In genomic region chr19:14301176-14301943, GRCm38 (mm10) we compare ENCODE assay signal across 33 mouse cellular contexts.
DNase-seq lines count a peak whose midpoint lies in the region; ATAC-seq lines count a peak whose summit lies in the region.
"Had no signal": no experiment of that assay in that cellular context is flagged by ENCODE, and none has a peak within 500 bp of the region (broad histone marks: within the 10 kb centered on the region; RNA-seq: fewer than 3 reads in every experiment).

No protein-coding gene starts in this region.

- no peaks in the 10 kb centered on the region for H3K36me3 ChIP-seq in forebrain, embryonic 13.5 days (ENCODE audit: poor library complexity, severe bottlenecking)
- no peaks in the 10 kb centered on the region for H3K36me3 ChIP-seq in forebrain, embryonic 10.5 days (replicated peaks)
- H3K36me3 ChIP-seq in midbrain, embryonic 11.5 days (ENCODE audit: control insufficient read depth, insufficient read depth, low read length), result no peaks in the 10 kb centered on the region
- H3K36me3 ChIP-seq in midbrain, embryonic 10.5 days, result no peaks in the 10 kb centered on the region
- H3K36me3 ChIP-seq in forebrain, embryonic 15.5 days, result no peaks in the 10 kb centered on the region
- H3K36me3 ChIP-seq: G1E; heart, embryonic 12.5 days; hindbrain, embryonic 15.5 days; limb, embryonic 12.5 days; liver, embryonic 12.5 days; midbrain, embryonic 15.5 days had no signal

- H3K9me3 ChIP-seq in forebrain, embryonic 13.5 days (replicated peaks), result no peaks in the 10 kb centered on the region
- H3K9me3 ChIP-seq in forebrain, embryonic 10.5 days, result no peaks in the 10 kb centered on the region
- no peaks in the 10 kb centered on the region for H3K9me3 ChIP-seq in midbrain, embryonic 11.5 days (ENCODE audit: control insufficient read depth, low read length)
- no peaks in the 10 kb centered on the region for H3K9me3 ChIP-seq in midbrain, embryonic 10.5 days (replicated peaks)
- no peaks in the 10 kb centered on the region for H3K9me3 ChIP-seq in forebrain, embryonic 15.5 days
- H3K9me3 ChIP-seq: G1E; heart, embryonic 12.5 days; hindbrain, embryonic 15.5 days; limb, embryonic 12.5 days; liver, embryonic 12.5 days; midbrain, embryonic 15.5 days had no signal

- no peak overlapping the region for H3K27ac ChIP-seq in forebrain, embryonic 13.5 days
- no peak overlapping the region for H3K27ac ChIP-seq in forebrain, embryonic 10.5 days
- H3K27ac ChIP-seq in midbrain, embryonic 11.5 days (ENCODE audit: low read depth, low read length), result no peak overlapping the region
- H3K27ac ChIP-seq in midbrain, embryonic 10.5 days (replicated peaks), result no peak overlapping the region
- peak overlapping the region; percentile 51 for H3K27ac ChIP-seq in forebrain, embryonic 15.5 days (replicated peaks)
- H3K27ac ChIP-seq: hindbrain, embryonic 15.5 days; left cerebral cortex, adult 2 months; limb, embryonic 12.5 days; liver, embryonic 12.5 days; midbrain, embryonic 15.5 days; stomach, postnatal 0 days had no signal

- H3K4me2 ChIP-seq in forebrain, embryonic 13.5 days, result no peak overlapping the region
- H3K4me2 ChIP-seq in midbrain, embryonic 11.5 days, result no peak overlapping the region
- H3K4me2 ChIP-seq in forebrain, embryonic 15.5 days (replicated peaks), result no peak overlapping the region
- H3K4me2 ChIP-seq: heart, embryonic 12.5 days; hindbrain, embryonic 15.5 days; limb, embryonic 12.5 days; liver, embryonic 12.5 days; midbrain, embryonic 15.5 days had no signal

- no peak overlapping the region for H3K9ac ChIP-seq in forebrain, embryonic 13.5 days
- no peak overlapping the region for H3K9ac ChIP-seq in midbrain, embryonic 11.5 days (ENCODE audit: low read length)
- no peak overlapping the region for H3K9ac ChIP-seq in forebrain, embryonic 15.5 days (replicated peaks)
- H3K9ac ChIP-seq: heart, embryonic 12.5 days; hindbrain, embryonic 15.5 days; limb, embryonic 12.5 days; liver, embryonic 12.5 days; liver, postnatal 0 days; midbrain, embryonic 15.5 days had no signal

- 41% methylated on average over 6 of the region's 6 CpGs for WGBS in forebrain, embryonic 13.5 days
- 89% methylated on average over 6 of the region's 6 CpGs for WGBS in forebrain, embryonic 10.5 days
- 86% methylated on average over 6 of the region's 6 CpGs for WGBS in midbrain, embryonic 11.5 days
- WGBS in midbrain, embryonic 10.5 days, result 91% methylated on average over 6 of the region's 6 CpGs
- WGBS in forebrain, embryonic 15.5 days, result 20% methylated on average over 6 of the region's 6 CpGs

- no peaks in the 10 kb centered on the region for H3K27me3 ChIP-seq in forebrain, embryonic 13.5 days
- no peaks in the 10 kb centered on the region for H3K27me3 ChIP-seq in forebrain, embryonic 10.5 days (ENCODE audit: poor library complexity, severe bottlenecking)
- no peaks in the 10 kb centered on the region for H3K27me3 ChIP-seq in midbrain, embryonic 11.5 days (ENCODE audit: control insufficient read depth, insufficient read depth, low read length)
- H3K27me3 ChIP-seq in midbrain, embryonic 10.5 days (ENCODE audit: low read depth, poor library complexity, severe bottlenecking), result no peaks in the 10 kb centered on the region
- no peaks in the 10 kb centered on the region for H3K27me3 ChIP-seq in forebrain, embryonic 15.5 days
- H3K27me3 ChIP-seq: heart, embryonic 12.5 days; hindbrain, embryonic 15.5 days; limb, embryonic 12.5 days; liver, embryonic 12.5 days; midbrain, embryonic 15.5 days had no signal

- DNase-seq in forebrain, embryonic 10.5 days (ENCODE audit: extremely low spot score, low spot score), result no peak
- peak; percentile 62 for DNase-seq in midbrain, embryonic 11.5 days (ENCODE audit: low spot score, missing footprints)
- DNase-seq in midbrain, embryonic 10.5 days (ENCODE audit: low spot score), result no peak
- DNase-seq in brain, adult 2 months (ENCODE audit: low read depth, low spot score), result peak; percentile 22
- DNase-seq in kidney, postnatal 4 days, result no peak
- no peak for DNase-seq in left cerebral cortex, adult 11 months (ENCODE audit: low spot score)
- DNase-seq: adrenal gland, postnatal 10 days; cerebellum, adult 2 months; cerebellum, postnatal 14 days; gastrocnemius, postnatal 25 days; heart, adult 18-20 months; heart, postnatal 4 days; kidney, adult 9 months; kidney, postnatal 10 days; liver, postnatal 0 days; lung, postnatal 36 days; right cerebral cortex, postnatal 25 days; thymus, adult 18-20 months; thymus, postnatal 25 days had no signal

- no peak overlapping the region for H3K4me3 ChIP-seq in forebrain, embryonic 13.5 days
- H3K4me3 ChIP-seq in forebrain, embryonic 10.5 days, result no peak overlapping the region
- H3K4me3 ChIP-seq in midbrain, embryonic 11.5 days (ENCODE audit: low read depth, low read length), result no peak overlapping the region
- no peak overlapping the region for H3K4me3 ChIP-seq in midbrain, embryonic 10.5 days
- H3K4me3 ChIP-seq in forebrain, embryonic 15.5 days, result no peak overlapping the region
- H3K4me3 ChIP-seq: erythroblast, embryonic 14.5 days; heart, embryonic 12.5 days; hindbrain, embryonic 15.5 days; left cerebral cortex, adult 2 months; limb, embryonic 12.5 days; liver, embryonic 12.5 days; midbrain, embryonic 15.5 days; myocyte had no signal

- ATAC-seq in forebrain, embryonic 13.5 days, result peak; percentile 95
- ATAC-seq in midbrain, embryonic 11.5 days (ENCODE audit: low FRiP score), result no peak
- ATAC-seq in forebrain, embryonic 15.5 days (replicated peaks), result peak; percentile 95
- ATAC-seq: intestine, embryonic 16.5 days; liver, embryonic 12.5 days; liver, postnatal 0 days; midbrain, embryonic 15.5 days; Patski had no signal

- peaks cover 15% of the 10 kb centered on the region for H3K4me1 ChIP-seq in forebrain, embryonic 13.5 days
- H3K4me1 ChIP-seq in forebrain, embryonic 10.5 days, result no peaks in the 10 kb centered on the region
- no peaks in the 10 kb centered on the region for H3K4me1 ChIP-seq in midbrain, embryonic 11.5 days (ENCODE audit: control insufficient read depth, insufficient read depth, low read length)
- H3K4me1 ChIP-seq in midbrain, embryonic 10.5 days, result no peaks in the 10 kb centered on the region
- peaks cover 18% of the 10 kb centered on the region for H3K4me1 ChIP-seq in forebrain, embryonic 15.5 days
- H3K4me1 ChIP-seq: heart, embryonic 12.5 days; hindbrain, embryonic 15.5 days; limb, embryonic 12.5 days; liver, embryonic 12.5 days; midbrain, embryonic 15.5 days had no signal

Comparison
In these comparisons a context has a peak if more than half of its experiments do, and no peak if none do; other contexts are left out.
1. DNase-seq: peak in midbrain, embryonic 11.5 days (single experiment) and brain, adult 2 months (single experiment); none in forebrain, embryonic 10.5 days (single experiment), midbrain, embryonic 10.5 days (single experiment), kidney, postnatal 4 days (0 of 2) and left cerebral cortex, adult 11 months (single experiment).